Mouse (Mus musculus) right cerebral cortex, adult 18-20 months (tissue): ENCODE measurements around the gene Ucma.

ENCODE experiments used
- DNase-seq: peaks from one replicate; pipeline ENCODE4 v3.0.0; 2022; ENCODE audit warnings: mixed read lengths

Gene Ucma

GRCm38 (mm10) chr2:5011898-5012490 is 36.1 kb downstream of the Ucma start:
- DNase-seq, result no peak

- peak; percentile 93 for DNase-seq
These were observed 36.8 kb downstream of the Ucma start, which contains the start of gene Mcm10 for GRCm38 (mm10) chr2:5012491-5013324. TSS of gene Mcm10 (minus strand) at chr2:5012791.

GRCm38 (mm10) chr2:5014616-5015015 is 38.7 kb downstream of the Ucma start:
- no peak for DNase-seq

- no peak for DNase-seq
These were observed 39.6 kb downstream of the Ucma start for GRCm38 (mm10) chr2:5015527-5015926.

- no peak for DNase-seq
These were observed 41.0 kb downstream of the Ucma start for GRCm38 (mm10) chr2:5016922-5017321.

GRCm38 (mm10) chr2:5019708-5020107 is 43.8 kb downstream of the Ucma start:
- DNase-seq, result peak; percentile 78

- DNase-seq, result no peak
These were observed 47.4 kb downstream of the Ucma start for GRCm38 (mm10) chr2:5023275-5023674.

GRCm38 (mm10) chr2:5023699-5024399 is 47.9 kb downstream of the Ucma start:
- no peak for DNase-seq

- no peak for DNase-seq
These were observed 49.3 kb downstream of the Ucma start for GRCm38 (mm10) chr2:5025162-5025733.

GRCm38 (mm10) chr2:5027057-5027456 is 51.1 kb downstream of the Ucma start:
- no peak for DNase-seq

GRCm38 (mm10) chr2:5028047-5028446 is 52.1 kb downstream of the Ucma start:
- no peak for DNase-seq

- no peak for DNase-seq
These were observed 53.9 kb downstream of the Ucma start for GRCm38 (mm10) chr2:5029808-5030207.

- peak; percentile 50 for DNase-seq
These were observed 55.3 kb downstream of the Ucma start for GRCm38 (mm10) chr2:5031215-5031614.

- DNase-seq, result no peak
These were observed 56.7 kb downstream of the Ucma start for GRCm38 (mm10) chr2:5032665-5033064.

GRCm38 (mm10) chr2:5033546-5034420 is 57.9 kb downstream of the Ucma start:
- no peak for DNase-seq

GRCm38 (mm10) chr2:5034801-5035200 is 58.9 kb downstream of the Ucma start:
- no peak for DNase-seq

- no peak for DNase-seq
These were observed 59.3 kb downstream of the Ucma start for GRCm38 (mm10) chr2:5035241-5035640.
